Mouse (Mus musculus): Measurements from ENCODE around the gene 3830406C13Rik.

3830406C13Rik gene

DNA sequence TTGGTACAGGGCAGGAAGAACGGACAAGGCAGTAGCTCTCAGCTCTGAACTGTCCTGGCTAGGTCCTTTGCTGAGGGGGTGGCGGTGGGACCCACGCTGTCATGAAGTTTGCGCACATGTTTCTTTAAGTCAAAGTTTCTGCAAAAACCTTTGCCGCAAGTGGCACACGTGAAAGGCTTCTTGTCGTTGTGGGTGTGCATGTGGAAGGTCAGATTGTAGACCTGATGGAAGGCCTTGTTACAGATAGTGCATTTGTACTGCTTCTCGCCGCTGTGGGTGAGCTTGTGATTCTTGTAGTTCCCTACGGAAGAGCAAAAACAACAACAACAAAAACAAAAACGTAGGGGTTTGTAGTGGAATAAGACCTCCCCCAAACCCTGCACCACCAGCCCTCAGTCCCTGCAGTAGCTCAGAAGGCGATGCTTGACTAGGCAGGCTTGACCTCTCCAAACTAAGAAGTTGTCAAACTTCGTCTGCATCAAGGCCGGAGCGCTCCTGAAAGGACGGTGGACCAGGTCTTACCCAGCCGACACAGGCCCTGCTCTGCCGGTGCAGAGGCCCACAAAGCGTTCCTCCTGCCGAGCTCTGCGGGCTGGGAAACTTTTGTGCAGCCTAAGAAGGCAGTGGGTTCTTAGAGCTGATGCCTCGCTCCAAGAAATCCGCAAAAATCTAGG lies 58.6 kb downstream of the 3830406C13Rik start:
- in situ Hi-C loops (cut with MboI): no loop called here

DNA sequence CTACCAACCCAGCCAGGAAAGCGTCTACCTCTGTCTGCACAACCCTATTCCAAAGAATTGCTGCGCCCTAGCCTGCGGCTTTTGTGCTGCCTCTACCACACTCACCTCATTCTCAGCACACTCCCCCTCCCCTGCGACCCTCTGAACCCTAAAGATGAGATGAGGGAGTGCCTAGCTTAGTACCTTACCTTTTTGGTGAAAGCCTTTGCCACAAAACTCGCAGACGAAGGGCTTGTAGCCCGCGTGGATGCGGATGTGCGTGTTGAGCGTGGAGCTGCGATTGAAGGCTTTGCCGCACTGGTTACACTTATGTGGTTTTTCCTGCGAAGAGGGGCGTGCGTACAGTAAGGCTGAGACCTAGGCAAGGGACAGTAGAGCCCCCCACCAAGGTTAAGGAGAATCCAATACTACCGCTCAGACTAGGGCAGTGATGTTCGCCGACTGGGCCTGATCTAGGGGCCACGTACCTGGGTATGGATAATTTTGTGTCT lies 59.5 kb downstream of the 3830406C13Rik start:
- in situ Hi-C loops (cut with MboI): no loop called here

DNA sequence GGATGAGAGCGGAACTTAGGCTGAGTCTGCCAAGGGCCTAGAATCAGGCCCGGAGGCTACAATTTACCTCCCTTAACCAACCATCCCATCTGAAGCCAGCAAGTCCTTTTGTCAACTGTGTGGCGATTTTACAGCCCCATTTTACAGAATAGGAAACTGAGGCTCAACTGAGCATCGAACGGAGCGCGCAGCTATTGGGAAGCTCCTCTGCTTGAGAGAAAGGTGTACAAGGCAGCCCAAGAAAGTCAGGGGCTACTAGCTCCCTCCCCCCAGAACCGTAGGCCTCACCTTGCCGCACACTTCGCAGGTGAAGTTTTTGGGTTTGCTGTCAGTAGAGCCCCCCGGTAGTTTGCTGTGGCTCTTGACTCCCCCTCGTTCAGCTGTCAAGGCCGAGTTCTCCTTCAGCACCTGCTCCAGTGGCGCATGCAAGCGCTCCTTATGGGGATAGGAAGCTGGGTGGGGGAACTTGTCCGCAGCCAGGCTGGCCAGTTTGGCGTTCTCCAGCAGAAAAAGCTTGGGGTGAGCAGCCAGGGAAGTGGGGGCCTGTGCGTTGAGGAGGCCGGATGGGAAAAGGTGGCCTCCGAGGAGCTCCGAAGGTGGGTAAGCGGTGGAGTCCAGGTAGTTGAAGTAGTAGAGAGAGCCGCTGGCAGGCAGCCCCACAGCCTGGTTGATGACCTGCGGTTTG lies 60.2 kb downstream of the 3830406C13Rik start:
- in situ Hi-C loops (cut with MboI): no loop called here

GRCm38 (mm10) chr14:12344746-12345240 lies 60.8 kb downstream of the 3830406C13Rik start:
- in situ Hi-C loops (cut with MboI): no loop called here

DNA sequence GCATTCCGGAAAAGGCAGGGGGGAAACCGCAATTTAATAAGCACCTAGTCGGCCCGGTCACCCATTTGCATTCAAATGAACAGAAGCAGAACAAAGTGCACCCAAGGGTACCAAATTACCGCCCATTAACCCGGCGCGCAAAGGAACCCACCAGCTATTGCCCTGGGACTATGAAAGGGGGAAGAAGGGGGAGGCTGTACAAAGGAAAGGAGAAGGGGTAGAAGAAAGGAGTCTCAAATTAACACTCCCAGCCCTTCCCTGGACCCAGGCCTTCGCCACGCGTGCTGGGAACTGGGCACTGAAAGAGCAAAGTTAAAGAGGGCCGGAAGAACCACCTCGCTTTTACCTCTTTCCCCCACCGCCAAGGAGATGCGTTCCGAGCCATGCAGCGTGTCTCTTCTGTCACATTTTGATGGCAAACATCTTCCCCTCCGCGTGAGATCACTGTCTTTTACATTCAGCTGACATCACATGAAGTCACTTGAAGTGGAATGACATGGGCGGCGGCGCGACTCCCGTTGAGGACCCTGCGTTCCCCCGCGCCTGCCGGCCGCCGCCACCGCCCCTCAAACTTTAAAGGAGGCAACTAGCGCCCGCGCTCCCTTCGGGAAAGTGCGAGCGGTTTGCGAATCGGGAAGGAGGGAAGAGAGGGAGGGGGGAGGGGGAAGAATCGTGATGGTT lies 61.4 kb downstream of the 3830406C13Rik start:
- in situ Hi-C loops (cut with MboI): no loop called here

GRCm38 (mm10) chr14:12346011-12346864 lies 62.3 kb downstream of the 3830406C13Rik start:
- in situ Hi-C loops (cut with MboI): no loop called here

DNA sequence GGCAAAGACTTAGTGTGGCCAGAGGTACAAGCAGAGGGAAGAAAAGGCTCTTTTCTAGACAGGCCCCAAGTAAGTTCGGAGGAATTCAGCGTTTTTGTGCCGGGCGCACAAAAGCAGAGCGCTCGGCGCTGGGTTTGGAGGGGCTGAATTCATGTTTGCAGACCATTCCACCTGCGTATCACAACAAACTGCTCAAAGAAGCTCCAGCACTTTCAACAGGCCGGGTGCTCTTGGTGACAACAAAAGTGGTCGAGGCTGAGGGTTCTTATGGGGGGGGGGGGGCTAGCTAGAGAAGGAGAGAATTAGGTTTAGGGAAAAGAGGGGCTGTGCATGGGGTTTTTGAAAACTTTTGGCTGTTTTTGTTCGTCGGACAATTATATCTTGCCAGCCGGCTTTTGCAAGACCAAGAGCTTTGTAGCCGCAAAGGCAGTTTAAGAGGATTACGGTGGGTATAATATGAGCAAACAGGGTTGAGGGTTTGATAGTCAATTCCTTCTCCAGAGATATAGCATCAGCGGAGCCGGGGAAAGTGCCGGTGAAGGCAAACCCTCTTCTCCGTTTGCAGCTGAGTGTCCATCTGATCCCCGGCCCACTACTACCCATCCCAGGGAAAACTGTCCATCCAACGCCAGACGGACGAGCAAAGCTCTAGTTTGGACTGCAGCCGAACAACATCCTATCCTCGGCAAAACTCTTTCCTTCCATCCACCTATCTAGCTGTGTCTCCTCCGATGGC lies 63.1 kb downstream of the 3830406C13Rik start:
- in situ Hi-C loops (cut with MboI): no loop called here

- in situ Hi-C loops (cut with MboI): no loop called here
Observed at GRCm38 (mm10) chr14:12348089-12348488, 64.1 kb downstream of the 3830406C13Rik start, which contains the start of gene Fezf2. TSS of gene Fezf2 (minus strand) at chr14:12348189.

GRCm38 (mm10) chr14:12349334-12350090 lies 65.5 kb downstream of the 3830406C13Rik start:
- in situ Hi-C loops (cut with MboI): no loop called here

DNA sequence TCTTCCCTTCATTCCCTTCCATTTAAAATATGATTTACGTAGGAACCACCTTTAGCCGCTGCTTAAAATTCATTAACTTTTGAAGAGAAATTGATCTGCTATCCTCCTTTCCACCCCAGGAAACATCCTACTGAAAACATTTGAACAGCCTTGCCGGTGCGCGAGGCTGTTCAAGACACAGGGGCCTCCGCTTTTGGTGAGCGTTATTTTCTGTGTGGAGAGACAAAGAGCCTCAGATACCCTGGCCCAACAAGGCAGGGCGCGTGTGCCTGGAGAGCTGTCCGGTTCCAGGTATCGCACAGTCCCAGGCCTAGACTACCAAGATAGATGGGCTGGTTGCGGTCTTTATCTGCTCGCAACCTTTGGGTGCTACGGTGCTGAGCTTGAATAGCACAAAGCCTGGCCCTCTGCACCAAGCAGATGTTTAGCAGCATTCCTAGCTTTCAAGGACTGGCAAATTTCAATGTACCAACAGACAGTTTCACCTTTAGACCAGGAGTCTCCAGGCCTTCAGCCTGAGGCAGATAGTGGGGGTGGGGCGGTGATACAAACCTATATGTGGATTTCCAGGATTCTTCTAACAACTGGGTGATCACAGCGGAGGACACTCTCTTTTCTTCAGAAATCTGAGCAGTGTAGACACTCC lies 66.4 kb downstream of the 3830406C13Rik start:
- in situ Hi-C loops (cut with MboI): no loop called here
